Mouse (Mus musculus) erythroid progenitor cell, adult 5-6 weeks (primary cell): ENCODE data around the gene Hist1h4i. TPM values are rescaled to one million over a fixed set of nuclear protein-coding genes. Genes with fewer than 3 reads are reported as not detected.

Experiments
- ATAC-seq: replicated peaks from 2 replicates; pipeline ENCODE4 v1.8.0; 2016; ENCODE audit warnings: moderate number of reproducible peaks, mild to moderate bottlenecking, moderate TSS enrichment, inconsistent platforms; ENCODE audit not compliant: poor library complexity, low FRiP score, severe bottlenecking
- total RNA-seq, 2 experiments: library from RNA; stranded (forward) in 1 of 2; stranded (reverse) in 1 of 2; fragments of 150-400 nt in 1 of 2; fragments of 186-747, 209-891 nt in 1 of 2; gene quantifications; 2 replicates each; pipeline versions ENCODE4 v1.2.3 to v1.2.4; 2015 to 2017; ENCODE audit warnings: low replicate concordance in 2 of 2

The Hist1h4i gene
- total RNA-seq, 2 experiments from 2014 or later: 116 to 489 TPM

DNA sequence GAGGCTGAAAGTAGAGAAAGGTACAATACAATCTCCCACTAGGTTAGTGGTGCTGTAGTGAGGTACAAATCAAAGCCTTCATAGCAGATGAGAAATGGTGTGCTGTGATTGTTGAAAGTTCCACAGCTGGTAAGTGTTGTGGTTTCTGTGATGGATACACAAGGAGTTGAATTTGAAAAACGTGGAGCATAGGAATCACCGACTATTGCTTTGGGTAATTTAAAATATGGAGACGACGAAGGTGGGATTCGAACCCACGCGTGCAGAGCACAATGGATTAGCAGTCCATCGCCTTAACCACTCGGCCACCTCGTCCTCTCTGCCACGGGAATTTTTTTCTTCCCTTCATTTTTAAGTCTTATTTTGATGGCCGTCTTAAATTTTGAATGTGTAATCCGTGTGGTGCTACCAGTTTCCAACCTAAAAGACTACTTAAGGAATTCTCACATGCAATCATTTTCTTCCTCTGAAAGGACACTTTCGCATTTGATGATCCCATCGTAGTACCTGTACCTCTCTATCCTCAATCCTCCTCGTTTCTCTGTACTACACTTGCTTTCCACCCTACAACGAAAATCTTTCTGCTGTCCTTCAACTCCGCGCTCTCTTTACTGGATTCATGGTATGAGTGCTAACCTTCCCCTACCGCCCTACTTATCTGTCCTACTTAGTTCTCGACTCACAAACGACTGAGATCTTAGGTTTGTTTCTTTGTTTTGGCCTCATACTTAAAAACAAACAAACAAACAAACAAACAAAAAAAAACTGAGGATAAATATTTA lies 47.0 kb downstream of the Hist1h4i start:
- no peak for ATAC-seq

DNA sequence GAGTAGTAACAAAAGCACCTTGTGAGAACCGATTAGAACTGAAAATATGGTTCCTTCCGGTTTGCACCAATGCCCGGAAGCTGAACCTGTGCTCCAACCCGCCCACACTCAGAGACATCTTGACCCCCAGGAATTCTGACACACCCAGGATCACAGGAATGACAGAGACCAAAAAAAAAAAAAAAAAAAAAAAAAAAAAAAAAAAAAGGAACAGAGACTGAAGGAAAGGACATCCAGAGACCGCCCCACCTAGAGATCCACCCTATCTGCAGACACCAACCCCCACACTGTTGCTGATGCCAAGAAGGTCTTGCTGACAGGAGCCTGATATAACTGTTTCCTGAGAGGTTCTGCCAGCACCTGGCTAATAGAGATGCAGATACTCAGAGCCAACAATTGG lies 48.6 kb downstream of the Hist1h4i start:
- ATAC-seq: no peak

Other genes with a start within 250 kb of the Hist1h4i start
- gene Hist1h2bq, start 231.2 kb downstream of the Hist1h4i start, total RNA-seq (2015; ENCODE audit: low replicate concordance): 607 and 1,040 TPM in 2 replicates
- 124 and 1,223 TPM in 2 replicates for gene Hist1h2bq, start 231.2 kb downstream of the Hist1h4i start, total RNA-seq (2017; ENCODE audit: low replicate concordance)
- 587 and 743 TPM in 2 replicates for gene Hist1h2ao, start 230.9 kb downstream of the Hist1h4i start, total RNA-seq (2015; ENCODE audit: low replicate concordance)
- 2,181 TPM in 1 of 2 replicates, not detected in the other for gene Hist1h2ao, start 230.9 kb downstream of the Hist1h4i start, total RNA-seq (2017; ENCODE audit: low replicate concordance)
- 328 and 512 TPM in 2 replicates for gene Hist1h4m, start 229.6 kb downstream of the Hist1h4i start, total RNA-seq (2015; ENCODE audit: low replicate concordance)
- 4,244 and 7,239 TPM in 2 replicates for gene Hist1h4m, start 229.6 kb downstream of the Hist1h4i start, total RNA-seq (2017; ENCODE audit: low replicate concordance)
- 169 and 258 TPM in 2 replicates for gene Hist1h4n, start 209.2 kb downstream of the Hist1h4i start, total RNA-seq (2015; ENCODE audit: low replicate concordance)
- 2,740 and 4,790 TPM in 2 replicates for gene Hist1h4n, start 209.2 kb downstream of the Hist1h4i start, total RNA-seq (2017; ENCODE audit: low replicate concordance)
- gene Hist1h2ap, start 207.9 kb downstream of the Hist1h4i start, total RNA-seq (2015; ENCODE audit: low replicate concordance): 209 and 329 TPM in 2 replicates
- 6,300 and 16,342 TPM in 2 replicates for gene Hist1h2ap, start 207.9 kb downstream of the Hist1h4i start, total RNA-seq (2017; ENCODE audit: low replicate concordance)
- gene Hist1h2br, start 207.6 kb downstream of the Hist1h4i start, total RNA-seq (2015; ENCODE audit: low replicate concordance): 696 and 939 TPM in 2 replicates
- 393 and 1,610 TPM in 2 replicates for gene Hist1h2br, start 207.6 kb downstream of the Hist1h4i start, total RNA-seq (2017; ENCODE audit: low replicate concordance)
- not detected in 2 replicates for gene Zfp184, start 96.3 kb downstream of the Hist1h4i start, total RNA-seq (2015; ENCODE audit: low replicate concordance)
- gene Zfp184, start 96.3 kb downstream of the Hist1h4i start, total RNA-seq (2017; ENCODE audit: low replicate concordance): 1.3 TPM in 1 of 2 replicates, not detected in the other
- gene Pom121l2, start 60.2 kb downstream of the Hist1h4i start, total RNA-seq (2015; ENCODE audit: low replicate concordance): not detected in 2 replicates
- not detected in 2 replicates for gene Pom121l2, start 60.2 kb downstream of the Hist1h4i start, total RNA-seq (2017; ENCODE audit: low replicate concordance)
- gene Prss16, start 31.6 kb downstream of the Hist1h4i start, total RNA-seq (2015; ENCODE audit: low replicate concordance): 4.0 TPM in 1 of 2 replicates, not detected in the other
- gene Prss16, start 31.6 kb downstream of the Hist1h4i start, total RNA-seq (2017; ENCODE audit: low replicate concordance): not detected in 2 replicates
- gene Hist1h2ah, start 5.8 kb downstream of the Hist1h4i start, total RNA-seq (2015; ENCODE audit: low replicate concordance): 4.6 TPM in 1 of 2 replicates, not detected in the other
- gene Hist1h2ah, start 5.8 kb downstream of the Hist1h4i start, total RNA-seq (2017; ENCODE audit: low replicate concordance): 2,615 and 4,600 TPM in 2 replicates
- gene Hist1h2bk, start 5.5 kb downstream of the Hist1h4i start, total RNA-seq (2015; ENCODE audit: low replicate concordance): 206 and 707 TPM in 2 replicates
- 2,593 and 2,906 TPM in 2 replicates for gene Hist1h2bk, start 5.5 kb downstream of the Hist1h4i start, total RNA-seq (2017; ENCODE audit: low replicate concordance)
- gene Hist1h2ag, start 1.6 kb upstream of the Hist1h4i start, total RNA-seq (2015; ENCODE audit: low replicate concordance): 142 and 172 TPM in 2 replicates
- 3,967 and 4,951 TPM in 2 replicates for gene Hist1h2ag, start 1.6 kb upstream of the Hist1h4i start, total RNA-seq (2017; ENCODE audit: low replicate concordance)
- 153 and 245 TPM in 2 replicates for gene Hist1h2bj, start 1.9 kb upstream of the Hist1h4i start, total RNA-seq (2015; ENCODE audit: low replicate concordance)
- 1,461 and 1,550 TPM in 2 replicates for gene Hist1h2bj, start 1.9 kb upstream of the Hist1h4i start, total RNA-seq (2017; ENCODE audit: low replicate concordance)
- not detected in 2 replicates for gene Vmn1r188, start 43.1 kb upstream of the Hist1h4i start, total RNA-seq (2015; ENCODE audit: low replicate concordance)
- gene Vmn1r188, start 43.1 kb upstream of the Hist1h4i start, total RNA-seq (2017; ENCODE audit: low replicate concordance): 0.26 TPM in 1 of 2 replicates, not detected in the other
- 0.36 TPM in 1 of 2 replicates, not detected in the other for gene Vmn1r189, start 64.5 kb upstream of the Hist1h4i start, total RNA-seq (2015; ENCODE audit: low replicate concordance)
- not detected in 2 replicates for gene Vmn1r189, start 64.5 kb upstream of the Hist1h4i start, total RNA-seq (2017; ENCODE audit: low replicate concordance)
- not detected in 2 replicates for gene Vmn1r191, start 142.6 kb upstream of the Hist1h4i start, total RNA-seq (2015; ENCODE audit: low replicate concordance)
- gene Vmn1r191, start 142.6 kb upstream of the Hist1h4i start, total RNA-seq (2017; ENCODE audit: low replicate concordance): not detected in 2 replicates
- not detected in 2 replicates for gene Vmn1r192, start 149.8 kb upstream of the Hist1h4i start, total RNA-seq (2015; ENCODE audit: low replicate concordance)
- not detected in 2 replicates for gene Vmn1r192, start 149.8 kb upstream of the Hist1h4i start, total RNA-seq (2017; ENCODE audit: low replicate concordance)
- not detected in 2 replicates for gene Vmn1r193, start 181.8 kb upstream of the Hist1h4i start, total RNA-seq (2015; ENCODE audit: low replicate concordance)
- gene Vmn1r193, start 181.8 kb upstream of the Hist1h4i start, total RNA-seq (2017; ENCODE audit: low replicate concordance): not detected in 2 replicates
- gene Vmn1r194, start 202.9 kb upstream of the Hist1h4i start, total RNA-seq (2015; ENCODE audit: low replicate concordance): not detected in 2 replicates
- not detected in 2 replicates for gene Vmn1r194, start 202.9 kb upstream of the Hist1h4i start, total RNA-seq (2017; ENCODE audit: low replicate concordance)
- gene Vmn1r195, start 229.2 kb upstream of the Hist1h4i start, total RNA-seq (2015; ENCODE audit: low replicate concordance): not detected in 2 replicates
- gene Vmn1r195, start 229.2 kb upstream of the Hist1h4i start, total RNA-seq (2017; ENCODE audit: low replicate concordance): not detected in 2 replicates
- gene Vmn1r196, start 248.6 kb upstream of the Hist1h4i start, total RNA-seq (2015; ENCODE audit: low replicate concordance): not detected in 2 replicates
- gene Vmn1r196, start 248.6 kb upstream of the Hist1h4i start, total RNA-seq (2017; ENCODE audit: low replicate concordance): not detected in 2 replicates